Mouse (Mus musculus): ENCODE data around the gene Pla2g12b.
"Not testable (repeated sequence)": the region's sequence is repeated elsewhere in the genome, so short reads cannot be mapped to it uniquely, and the experiment has no call there.

Pla2g12b gene

DNA sequence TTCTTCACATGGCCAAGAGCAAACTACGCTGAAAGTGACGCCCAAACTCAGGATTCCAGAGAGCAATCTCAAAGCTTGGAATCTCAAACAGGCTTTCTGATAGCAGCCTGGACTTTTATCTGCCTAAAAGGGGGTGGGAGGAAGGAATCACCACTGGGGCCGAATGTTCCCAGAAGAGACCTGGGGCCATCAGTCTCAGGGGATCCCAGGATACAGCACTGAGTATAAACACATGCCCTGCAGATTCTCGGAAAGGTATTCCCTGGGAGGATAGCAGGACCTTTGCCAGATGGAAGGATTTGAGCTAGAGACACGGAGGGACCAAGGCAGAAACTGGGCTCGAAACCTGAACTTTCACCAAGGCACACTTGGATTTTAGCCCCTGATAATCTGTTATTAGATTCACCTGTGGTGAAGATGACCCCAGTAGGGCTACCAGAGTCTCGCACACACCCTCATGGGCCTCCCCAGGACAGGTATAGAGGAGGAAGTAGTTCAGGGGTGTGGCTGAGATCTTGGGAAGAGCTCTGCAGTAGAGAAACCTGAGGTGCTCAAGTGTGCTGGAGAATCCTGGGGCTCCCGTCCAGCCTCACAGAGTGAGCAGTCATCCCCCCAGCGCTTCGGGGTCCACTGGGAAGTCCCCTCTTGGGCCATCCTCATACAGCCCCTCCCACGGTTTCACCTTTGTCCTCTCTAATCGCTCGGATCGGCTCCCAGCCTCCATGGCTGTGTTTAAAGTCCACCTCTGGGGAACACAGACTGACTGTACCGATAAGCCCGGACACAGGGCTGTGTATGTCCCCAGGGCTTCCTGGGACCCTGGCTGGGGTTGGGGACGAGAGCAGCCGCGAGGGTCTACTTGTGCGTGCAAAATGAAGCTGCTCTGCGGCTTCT is at the start of gene Pla2g12b:
Gene Pla2g12b, plus strand, starts transcription at position 762 of the 894 bp plus-strand sequence.
- no peak for DNase-seq

GRCm38 (mm10) chr10:59354120-59354519 is 49.3 kb upstream of the Pla2g12b start:
- no peak for DNase-seq

DNA sequence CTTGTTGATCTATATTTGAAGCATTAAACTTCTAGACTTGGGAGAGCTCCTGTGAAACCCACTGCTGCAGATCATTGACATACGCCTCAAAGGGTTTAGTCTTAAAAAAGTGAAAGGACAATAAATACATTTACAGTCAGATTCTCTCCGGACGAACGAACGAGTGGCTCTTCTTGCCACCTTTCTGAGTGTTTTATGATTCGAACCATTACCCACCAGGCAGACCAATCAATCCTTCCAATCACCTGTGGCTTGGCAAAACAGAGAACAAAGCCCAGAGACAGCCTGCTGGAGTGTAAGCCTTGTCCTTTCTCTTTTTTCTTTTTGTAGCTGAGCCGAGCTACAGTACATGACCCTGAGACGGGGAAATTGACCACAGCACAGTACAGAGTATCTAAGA is 48.4 kb upstream of the Pla2g12b start:
- no peak for DNase-seq

DNA sequence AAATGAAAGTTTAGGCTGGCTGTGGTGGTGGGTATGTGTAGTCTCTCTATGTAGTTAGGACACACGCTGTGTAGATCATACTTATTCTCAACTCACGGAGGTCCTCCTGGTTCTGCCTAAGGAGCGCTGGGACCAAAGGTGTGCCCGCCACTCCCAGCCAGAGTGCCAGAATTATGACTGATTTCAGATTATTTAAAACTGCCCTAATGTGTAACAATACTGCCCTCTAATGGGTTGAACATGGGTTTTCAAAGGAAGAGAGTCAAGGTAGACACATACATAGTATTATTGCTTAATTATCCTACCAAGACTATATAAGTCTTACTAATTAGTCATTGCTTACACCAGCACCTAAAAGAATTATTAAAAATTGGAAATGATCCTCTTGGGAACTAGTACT is 44.7 kb upstream of the Pla2g12b start:
- DNase-seq = no peak

DNA sequence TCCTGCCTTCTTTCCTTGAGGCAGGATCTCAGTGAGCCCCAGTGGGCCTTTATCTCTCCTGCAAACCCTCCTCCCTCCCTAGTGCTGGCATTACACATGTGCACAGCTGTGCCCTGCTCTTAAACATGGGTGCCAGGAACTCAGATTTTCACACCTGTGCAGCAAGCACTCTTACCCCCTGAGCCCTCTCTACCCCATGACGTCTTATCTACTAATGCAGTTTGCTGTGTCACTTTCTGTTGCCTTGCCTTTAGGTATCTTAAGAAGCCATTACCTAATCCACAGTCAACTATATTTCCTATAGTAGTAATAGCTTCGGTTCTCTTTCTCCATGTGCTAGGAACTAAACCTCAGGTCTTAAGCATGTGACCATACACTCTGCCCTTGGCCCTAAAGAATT is 40.3 kb upstream of the Pla2g12b start:
- no peak for DNase-seq

DNA sequence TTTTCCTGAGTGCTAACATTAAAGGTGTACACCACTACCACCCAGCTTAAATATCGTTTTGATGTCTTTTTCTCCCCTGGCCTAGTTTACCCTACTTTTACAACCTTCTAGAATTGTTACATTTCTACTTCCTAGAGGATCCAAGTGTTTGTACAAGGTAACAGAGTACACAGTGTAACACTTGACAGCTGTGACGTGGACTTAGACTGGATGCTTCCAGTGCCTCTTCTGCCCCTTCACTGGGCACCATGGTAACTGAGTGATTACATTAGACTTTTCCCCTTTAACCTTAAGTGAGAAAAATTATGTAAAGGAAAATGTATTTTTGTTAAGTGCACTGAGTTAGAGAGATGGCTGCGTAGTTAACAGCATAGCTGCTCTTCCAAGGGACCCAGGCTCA is 38.9 kb upstream of the Pla2g12b start:
- no peak for DNase-seq

DNA sequence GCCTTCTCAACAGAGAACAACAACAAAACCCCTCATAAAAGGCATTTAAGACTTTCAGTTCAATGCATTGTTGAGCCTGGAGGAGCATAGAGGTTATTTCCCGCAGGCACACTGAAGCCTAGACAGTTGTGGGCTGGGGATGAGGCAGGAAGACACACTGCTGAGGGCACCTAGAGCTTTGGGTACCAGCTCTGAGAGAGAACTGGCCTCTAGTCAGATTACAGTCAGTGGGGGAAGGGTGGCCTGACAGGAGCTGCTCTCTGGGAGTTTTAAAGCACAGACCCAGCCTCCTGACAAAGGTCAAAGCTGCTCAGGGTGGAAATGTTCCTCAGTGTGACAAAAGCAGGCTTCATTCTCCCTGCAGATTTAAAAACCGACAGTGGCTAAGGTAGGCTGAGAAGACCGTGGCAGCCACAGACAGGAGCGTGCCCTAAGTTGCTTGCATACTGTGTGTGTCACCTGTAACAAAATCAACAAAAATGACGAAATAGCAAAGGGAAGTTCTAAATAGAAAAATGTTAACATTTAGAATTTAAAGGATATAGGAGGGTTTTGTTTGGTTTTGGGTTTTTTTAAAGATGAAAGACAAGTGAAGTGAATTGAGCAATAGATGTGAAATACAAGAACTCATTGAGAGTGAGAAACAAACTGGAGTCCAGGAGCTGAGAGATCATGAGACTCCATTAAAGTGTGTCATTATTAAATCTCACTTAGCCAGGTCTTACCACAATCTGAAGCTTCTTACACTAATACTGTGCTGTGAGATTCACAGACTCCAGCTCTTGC is 37.5 kb upstream of the Pla2g12b start:
- no peak for DNase-seq

DNA sequence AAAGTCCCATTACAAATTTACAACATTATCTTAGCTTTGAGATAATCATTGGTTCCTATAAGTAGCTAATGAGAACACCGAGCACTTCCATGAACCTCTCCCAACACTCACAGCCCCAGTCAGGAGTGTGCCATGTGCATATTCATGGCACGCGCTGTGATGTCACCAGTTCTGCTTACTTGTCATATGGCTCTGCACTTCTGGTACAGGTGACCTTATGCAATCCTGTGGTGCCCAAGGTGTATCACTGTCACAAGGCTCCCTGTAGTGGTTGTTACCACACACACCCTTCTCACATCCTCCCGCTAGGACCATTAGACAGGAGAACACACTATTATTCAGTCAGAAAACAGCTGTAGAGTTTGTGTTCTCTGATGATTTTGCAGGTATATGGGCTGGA is 36.7 kb upstream of the Pla2g12b start:
- DNase-seq = no peak

DNA sequence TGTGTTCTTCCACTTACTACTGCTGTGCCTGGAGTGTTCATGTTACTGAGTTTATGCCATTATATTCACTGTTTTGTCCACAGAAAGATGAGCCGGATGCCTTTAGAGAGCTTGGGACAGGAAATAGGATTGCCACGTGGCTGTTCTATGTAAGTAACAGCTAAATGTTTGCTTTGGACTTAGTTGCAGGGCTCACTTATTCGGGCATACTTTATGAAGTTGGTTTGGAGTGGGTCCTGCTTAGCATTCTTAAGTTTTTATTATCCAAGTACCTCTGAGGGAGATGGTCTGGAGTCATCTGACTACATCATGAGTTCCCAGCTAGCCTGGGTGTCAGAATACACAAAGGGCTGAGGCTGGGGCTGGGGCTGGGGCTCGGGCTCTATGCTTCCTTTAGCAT is 36.3 kb upstream of the Pla2g12b start:
- no peak for DNase-seq

DNA sequence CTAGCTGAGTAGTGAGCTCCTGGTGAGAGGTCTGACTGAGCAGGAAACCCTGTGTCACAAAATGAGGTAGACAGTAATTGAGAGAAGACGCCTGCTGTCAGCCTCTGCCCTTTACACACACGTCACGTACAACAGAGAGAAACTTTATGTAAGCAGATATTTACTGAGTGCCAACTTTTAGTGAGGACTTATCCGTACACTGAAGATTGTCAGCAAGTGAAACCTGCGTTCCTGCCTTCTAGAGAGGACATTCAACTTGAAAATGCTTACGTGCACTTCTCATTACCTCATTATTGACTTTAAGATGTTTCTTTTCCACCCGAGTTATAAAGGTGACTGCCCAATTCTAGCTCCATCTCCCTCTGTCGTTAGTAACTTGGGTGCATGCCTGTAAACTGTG is 34.7 kb upstream of the Pla2g12b start:
- no peak for DNase-seq

- no peak for DNase-seq
Measured at GRCm38 (mm10) chr10:59369426-59369825, 34.0 kb upstream of the Pla2g12b start.

DNA sequence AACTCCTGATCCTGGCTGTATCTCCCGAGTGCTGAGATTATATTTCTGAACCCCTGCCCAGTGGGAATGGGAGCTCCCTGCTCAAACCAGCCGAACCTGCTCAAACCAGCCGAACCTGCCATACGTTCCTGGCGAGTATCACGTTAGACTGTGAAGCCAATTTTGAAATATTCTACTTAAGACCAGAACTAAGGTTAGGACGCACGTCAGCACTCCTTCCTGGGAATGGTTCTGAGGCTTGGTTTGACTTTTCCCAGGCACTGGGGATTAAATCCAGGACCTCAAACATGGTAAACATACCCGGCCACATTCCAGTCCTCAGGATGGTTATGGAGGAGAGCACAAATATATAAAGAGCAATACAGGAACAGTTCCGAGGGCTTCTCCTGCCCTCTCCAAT is 25.6 kb upstream of the Pla2g12b start:
- DNase-seq = no peak

DNA sequence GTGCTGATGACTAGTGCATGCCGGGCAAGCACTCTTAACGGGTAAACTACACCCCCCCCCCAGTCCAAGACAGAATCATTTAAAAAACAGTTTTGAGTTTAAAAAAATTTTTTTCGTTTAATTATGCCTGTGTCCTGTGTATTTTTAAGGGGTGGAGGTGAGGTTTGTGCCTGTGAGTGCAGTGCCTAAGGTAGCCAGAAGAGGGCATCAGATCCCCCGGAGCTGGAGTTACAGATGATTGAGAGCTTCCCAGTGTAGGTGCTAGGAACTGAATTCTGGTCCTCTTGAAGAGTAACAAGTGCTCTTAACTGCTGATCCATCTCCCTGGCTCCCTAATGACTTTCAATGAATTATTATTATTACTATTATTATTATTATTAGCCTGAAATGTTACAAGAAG is 24.7 kb upstream of the Pla2g12b start:
- DNase-seq = peak; percentile 30

DNA sequence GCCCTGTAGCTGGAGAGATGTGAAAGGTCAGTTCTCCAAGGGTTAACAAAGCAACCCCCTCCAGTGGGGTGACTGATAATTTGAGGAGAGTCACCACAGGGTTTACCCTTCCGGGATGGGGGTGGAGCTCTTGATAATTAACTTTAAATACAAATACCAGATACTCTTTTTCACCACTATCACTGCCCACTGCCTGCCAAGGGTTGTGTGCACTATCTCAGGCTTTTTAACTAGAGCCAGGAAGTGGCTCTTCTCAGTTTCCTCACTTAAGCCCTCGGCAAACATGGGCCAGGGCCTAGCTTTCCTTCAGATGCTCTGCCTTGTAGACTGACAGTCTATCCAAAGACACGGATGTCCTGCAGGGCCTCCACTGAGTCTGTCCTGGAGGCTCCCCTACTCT is 23.5 kb upstream of the Pla2g12b start:
- no peak for DNase-seq

- no peak for DNase-seq
Measured at GRCm38 (mm10) chr10:59380411-59380821, 23.0 kb upstream of the Pla2g12b start.

- DNase-seq = not testable (repeated sequence)
Measured at GRCm38 (mm10) chr10:59381563-59381962, 21.9 kb upstream of the Pla2g12b start.

GRCm38 (mm10) chr10:59386951-59387350 is 16.5 kb upstream of the Pla2g12b start:
- no peak for DNase-seq

DNA sequence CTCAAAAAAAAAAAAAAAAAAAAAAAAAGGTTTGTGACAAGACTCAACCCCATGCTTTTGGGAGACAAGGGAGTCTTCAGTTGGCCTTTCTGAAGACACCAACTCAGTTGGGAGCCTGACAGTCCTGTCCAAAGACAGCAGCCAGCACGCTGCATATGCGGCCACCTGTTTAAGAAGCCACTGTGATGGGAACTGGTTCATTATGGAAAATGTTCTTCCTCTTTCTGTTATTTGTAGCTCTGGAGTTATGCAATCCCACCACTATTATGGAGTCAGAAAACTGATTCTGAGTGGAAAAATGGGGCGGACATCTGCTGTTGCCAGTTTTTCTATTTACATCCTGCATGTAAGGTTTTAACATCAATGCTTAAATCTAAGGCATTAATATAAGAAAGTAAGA is 13.8 kb upstream of the Pla2g12b start:
- no peak for DNase-seq

DNA sequence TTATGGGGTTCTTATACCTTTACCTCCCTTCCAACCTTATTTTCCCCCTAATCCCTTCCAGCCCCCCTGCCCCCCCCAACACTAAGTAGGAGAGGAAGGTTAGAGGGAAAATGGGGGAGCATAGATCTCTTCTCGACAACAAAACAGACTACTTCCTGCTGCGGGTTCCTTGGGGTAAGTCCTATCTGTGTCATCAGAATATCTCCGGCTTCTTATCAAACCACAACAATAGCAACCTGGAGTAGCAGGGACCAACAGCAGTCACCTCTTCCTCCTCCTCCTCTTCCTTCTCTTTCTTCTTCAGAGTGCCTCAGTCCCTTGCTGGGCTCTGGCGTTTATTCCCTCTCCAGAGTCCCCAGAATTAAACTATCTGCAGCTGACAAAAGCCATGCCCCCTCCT is 11.6 kb upstream of the Pla2g12b start:
- DNase-seq = no peak

GRCm38 (mm10) chr10:59395461-59395860 is 8.0 kb upstream of the Pla2g12b start, which contains the start of gene Gm10273:
TSS of gene Gm10273 (plus strand) at chr10:59395632.
- not testable (repeated sequence) for DNase-seq

- no peak for DNase-seq
Measured at GRCm38 (mm10) chr10:59403793-59404149, 311 bp downstream of the Pla2g12b start.

DNA sequence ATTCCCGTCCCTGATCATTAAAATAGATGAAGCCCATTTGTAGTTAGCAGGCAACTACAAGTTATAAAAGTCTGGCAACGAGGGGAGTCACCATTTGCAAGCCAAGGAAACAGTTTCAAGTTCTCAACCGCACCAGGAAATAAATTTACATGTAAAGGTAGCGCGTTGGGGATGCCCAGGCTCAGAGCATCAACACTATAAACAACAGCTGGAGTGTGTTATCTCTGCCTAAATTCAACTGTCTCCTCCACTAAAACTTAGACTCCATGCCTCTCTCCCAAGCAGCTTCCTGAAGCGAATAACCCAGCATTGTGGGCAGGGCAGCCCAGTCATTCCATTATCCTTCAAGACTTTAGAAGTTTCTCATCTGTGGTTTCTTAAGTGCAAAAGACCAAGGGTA is 5.0 kb downstream of the Pla2g12b start:
- no peak for DNase-seq

DNA sequence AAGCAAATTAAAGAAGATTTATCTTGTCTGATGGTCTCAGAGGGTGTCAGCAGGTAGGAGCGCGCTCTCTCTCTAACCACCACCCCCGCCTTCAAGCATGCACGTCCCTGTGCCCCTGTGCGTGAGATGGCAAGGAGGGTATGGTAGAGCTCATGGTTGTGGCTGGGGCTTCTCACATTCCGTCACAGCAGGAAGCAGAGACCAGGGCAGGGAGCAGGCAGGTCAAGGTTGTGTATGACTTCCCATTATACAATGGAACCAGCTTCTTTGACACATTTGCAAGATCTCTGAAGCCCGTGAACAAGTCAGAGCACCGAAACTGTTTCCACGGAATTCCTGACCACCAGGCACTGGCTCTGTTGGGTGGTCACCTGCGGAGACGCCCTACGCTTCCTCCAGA is 6.8 kb downstream of the Pla2g12b start:
- no peak for DNase-seq

DNA sequence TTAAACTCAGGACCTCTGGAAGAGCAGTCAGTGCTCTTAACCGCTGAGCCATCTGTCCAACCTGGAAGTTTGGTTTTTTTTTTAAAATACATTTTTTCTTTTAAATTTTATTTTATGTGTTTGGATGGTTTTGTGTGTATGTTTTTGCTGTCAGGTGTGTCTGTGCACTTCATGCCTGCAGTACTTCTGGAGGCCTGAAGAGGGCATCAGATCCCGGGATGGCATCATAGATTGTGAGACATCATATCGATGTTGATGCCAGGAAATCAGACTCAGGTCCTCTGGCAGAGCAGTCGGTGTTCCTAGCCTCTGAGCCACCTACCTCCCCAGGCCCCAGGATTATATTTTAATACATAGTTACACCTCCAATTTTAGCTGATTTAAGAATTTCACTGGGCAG is 10.3 kb downstream of the Pla2g12b start:
- DNase-seq = no peak

Measured in thymus, postnatal 4 days (tissue).